Mouse (Mus musculus): ENCODE results near the gene Tspan14.

Tspan14 gene

DNA sequence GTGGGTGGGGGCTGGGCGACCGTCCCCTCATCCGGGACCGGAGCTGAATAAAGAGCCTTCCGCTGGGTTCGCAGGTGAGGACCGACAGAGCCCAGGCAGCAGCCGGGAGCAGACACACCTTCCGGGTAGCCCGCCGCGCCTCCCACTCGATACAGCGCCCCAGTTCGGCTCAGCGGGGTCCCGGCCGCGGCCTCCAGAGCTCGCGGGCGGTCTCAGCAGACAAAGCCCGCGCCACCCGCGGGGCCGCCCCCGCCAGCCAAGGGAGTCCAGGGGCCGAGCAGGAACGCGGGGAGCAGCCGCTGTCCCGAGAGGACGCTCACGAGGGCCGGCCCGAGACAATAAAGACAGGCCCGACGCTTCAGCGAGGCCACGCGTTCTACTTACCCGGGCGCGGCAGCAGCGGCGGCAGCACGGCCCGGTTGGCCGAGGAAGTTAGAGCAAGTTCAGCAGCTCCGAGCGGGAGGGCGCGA is at the start of gene Tspan14:
Tspan14 (minus strand) TSS at position 416 of the 470 bp plus-strand sequence.
- DNase-seq (ENCODE audit: low spot score in 2 of 2): no peak

DNA sequence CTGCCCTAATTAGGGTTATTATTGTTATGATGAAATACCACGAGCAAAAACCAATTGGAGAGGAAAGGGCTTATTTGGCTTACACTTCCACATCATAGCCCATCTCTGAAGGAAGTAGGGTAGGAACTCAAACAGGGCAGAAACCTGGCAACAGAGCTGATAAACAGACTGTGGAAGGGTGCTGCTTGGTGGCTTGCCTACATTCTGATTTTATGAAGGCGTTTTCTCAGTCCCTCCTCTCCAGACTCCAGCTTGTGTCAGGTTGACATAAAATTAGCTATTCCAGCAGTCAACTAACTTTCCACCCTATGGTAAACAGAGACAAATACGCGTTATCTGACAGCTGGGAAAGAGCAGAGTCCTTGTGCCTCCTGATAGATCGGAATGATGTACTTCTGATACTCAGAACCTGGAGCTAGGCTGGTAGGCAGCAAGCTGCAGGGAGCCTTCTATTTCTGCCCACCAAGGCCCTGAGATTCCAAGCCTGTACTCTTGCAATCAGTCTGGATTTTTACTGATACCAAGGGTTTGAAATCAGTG is 48.2 kb upstream of the Tspan14 start:
- DNase-seq (ENCODE audit: low spot score in 2 of 2): no peak

DNA sequence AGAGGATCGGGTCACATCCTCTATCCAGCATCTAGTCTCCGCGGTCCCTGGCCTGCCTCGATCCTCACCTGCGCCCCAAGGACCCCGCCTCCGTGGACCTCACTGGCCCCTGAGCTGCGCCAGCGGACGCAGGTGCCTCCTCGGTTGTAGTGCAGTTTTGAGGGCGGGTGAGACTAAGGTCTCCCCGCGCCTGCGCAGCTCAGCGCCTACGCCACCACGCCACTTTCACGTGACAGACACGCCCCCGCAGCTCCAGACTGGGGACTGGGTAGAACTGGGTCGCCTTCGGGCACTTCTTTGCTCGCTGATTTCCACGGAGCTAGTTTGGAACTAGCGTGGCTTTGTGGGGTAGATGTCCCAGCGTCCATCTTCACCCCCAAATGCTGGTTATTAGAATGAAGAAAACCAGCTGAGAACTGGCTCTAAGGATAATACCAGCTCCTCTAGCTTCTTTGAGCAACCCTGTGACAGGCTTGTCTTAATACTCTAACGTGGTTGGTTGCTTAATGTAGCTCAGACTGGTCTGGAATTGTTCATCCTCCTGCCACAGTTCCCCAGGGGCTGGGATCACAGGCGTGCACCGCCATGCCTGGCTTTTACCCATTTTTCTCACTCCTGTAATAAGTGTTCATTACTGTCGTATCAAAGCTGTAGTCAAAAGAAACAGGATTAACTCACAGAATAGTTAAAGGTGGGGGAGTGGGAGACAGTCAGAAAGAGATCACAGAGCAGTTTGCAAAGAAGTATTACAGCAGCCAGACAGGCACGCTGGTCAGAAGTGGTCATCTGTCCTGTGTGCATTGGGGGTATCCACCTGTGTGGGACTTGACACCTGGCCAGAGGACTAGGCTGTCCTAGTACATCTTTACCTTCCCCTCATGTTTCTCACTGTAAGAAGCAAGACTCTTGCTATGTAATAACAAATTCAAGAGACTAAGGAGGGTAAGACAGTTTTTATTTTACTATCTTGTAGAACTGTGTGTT is 47.3 kb upstream of the Tspan14 start, which contains the start of gene Fam213a:
Fam213a (minus strand) TSS at position 159 of the 984 bp plus-strand sequence.
- DNase-seq (ENCODE audit: low spot score in 2 of 2): peak; percentile 91 to 92

DNA sequence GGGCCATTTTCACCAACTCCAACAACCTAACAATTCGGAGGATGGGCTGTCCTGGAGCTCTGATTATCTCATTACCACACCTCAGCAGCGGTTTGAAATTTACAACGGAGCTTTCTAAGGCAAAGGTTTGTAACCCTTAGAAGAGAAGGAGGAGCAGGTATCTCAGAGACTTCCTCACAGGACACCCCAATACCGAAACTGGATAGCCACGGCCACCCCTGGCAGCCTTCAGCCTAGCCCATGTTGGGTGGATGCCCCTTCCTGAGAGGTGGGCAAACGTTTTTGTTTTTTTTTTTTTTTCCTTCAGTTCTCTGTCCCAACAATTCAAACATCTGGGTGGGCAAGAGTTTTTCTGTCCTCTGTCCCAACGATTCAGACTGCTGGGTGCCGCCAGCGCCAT is 46.5 kb upstream of the Tspan14 start:
- DNase-seq (ENCODE audit: low spot score in 2 of 2): no peak

DNA sequence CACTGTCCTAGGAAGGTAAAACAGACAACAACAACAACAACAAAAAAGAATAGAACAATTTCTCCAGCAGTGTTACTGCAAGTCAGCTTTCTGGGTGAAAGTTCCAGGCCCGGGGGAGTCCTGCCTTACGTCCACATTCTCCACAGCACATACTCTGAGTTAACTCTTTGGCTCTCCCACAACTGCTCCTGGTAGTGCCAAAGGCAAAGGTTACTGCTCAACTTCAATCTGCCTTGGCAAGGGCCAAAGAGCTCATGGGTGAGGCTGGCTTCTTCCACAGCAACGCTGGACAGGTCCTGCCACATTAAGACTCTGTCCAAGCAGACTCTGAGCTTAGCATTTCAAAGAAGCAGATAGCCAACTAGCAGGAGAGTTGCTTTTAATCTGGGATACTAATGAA is 45.3 kb upstream of the Tspan14 start:
- no peak for DNase-seq (ENCODE audit: low spot score in 2 of 2)

DNA sequence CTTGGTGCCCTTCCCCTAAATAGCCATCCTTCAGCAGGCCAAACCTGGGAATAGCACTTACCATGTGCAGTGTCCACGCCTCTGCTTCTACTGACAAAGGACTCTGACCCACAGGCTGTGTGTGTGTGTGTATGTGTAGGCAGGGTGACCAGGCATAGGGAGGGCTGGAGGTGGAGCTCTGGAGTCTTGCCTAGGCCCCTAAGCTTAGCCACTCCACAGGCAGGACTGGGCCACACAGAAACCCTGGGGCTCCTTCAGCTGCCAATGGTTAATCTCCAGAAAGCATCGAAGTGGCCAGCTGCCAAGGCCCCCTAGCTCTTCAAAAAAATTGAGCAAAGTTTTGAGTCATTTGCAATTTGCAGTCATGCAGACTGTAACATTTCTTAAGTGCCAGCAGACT is 41.5 kb upstream of the Tspan14 start:
- DNase-seq (ENCODE audit: low spot score in 2 of 2): no peak

DNA sequence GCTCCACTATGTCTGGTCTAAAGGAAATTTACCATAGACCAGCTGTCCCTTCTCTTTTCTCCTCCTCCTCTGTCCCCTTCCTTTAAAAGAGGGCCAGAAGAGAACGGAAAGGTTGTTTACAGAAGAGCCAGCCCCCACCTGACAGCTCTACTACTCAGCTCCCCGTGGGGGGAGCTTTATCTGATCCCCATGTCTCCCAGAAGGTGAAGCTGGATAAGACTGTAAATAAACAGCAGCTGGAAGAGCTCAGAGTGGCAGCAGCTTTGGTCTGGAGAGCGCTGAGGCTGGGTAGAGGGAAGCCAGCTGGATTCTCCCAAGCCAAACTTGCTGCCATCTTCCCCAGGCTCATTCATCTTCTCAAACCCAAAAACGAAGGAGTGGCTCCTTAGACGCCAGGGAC is 41.0 kb upstream of the Tspan14 start:
- DNase-seq (ENCODE audit: low spot score in 2 of 2): no peak

DNA sequence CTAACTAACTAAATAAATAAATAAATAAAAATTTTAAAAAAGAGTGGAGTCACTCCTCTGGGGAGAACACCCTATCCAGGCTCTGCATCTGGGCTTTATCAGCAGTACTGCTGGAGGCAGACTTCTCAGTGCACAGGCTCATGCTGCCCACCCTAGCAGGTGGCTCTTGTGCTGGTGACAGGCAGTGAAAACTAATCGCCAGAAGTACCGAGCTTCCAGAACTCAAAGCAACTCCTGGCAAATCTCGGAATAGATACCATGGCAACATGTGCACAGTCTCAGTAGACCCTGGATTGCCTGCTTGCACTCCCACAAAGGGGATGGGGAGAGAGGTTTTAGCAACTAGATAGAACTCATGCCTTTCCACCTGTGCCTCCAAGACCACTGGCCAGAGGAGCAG is 40.3 kb upstream of the Tspan14 start:
- peak in 1 of 2 experiments; percentile 22 for DNase-seq (ENCODE audit: low spot score in 2 of 2)

DNA sequence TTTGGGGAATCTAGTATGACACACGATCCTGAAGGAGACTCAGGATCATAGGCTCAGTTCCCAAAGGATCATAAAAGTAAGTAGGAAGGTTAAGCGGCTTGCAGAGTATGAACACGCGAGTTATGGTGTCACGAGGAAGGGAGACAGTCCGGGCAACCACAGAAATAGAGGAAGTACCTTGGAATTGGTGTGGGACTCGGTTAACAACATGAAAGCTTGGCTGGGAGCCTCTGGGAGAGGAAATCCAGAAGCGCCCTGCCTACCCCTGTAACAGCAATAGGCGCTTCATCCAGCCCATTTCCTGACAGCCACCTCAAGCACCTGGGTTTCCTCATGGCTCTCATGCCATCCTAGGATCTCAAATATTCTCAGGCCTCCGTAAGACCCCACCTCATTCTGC is 39.7 kb upstream of the Tspan14 start:
- no peak for DNase-seq (ENCODE audit: low spot score in 2 of 2)

DNA sequence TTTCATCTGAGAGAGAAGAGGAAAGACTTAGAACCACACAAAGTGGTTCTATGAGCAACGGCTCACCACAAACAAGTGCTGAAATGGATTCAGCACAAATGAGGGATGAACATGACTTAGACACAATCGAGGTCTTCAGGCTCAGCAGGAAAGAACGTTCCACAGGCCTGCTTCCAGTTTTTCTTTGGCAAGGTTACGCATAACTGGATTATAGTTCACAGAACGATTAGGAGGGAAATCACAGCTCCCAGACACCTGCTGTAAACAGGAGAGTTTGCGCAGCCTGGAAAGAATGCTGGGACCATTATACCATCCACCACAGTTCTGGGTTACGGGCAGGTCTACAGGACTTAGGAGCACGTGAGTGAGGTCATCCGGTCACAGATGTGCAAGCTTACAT is 39.1 kb upstream of the Tspan14 start:
- DNase-seq (ENCODE audit: low spot score in 2 of 2): no peak

DNA sequence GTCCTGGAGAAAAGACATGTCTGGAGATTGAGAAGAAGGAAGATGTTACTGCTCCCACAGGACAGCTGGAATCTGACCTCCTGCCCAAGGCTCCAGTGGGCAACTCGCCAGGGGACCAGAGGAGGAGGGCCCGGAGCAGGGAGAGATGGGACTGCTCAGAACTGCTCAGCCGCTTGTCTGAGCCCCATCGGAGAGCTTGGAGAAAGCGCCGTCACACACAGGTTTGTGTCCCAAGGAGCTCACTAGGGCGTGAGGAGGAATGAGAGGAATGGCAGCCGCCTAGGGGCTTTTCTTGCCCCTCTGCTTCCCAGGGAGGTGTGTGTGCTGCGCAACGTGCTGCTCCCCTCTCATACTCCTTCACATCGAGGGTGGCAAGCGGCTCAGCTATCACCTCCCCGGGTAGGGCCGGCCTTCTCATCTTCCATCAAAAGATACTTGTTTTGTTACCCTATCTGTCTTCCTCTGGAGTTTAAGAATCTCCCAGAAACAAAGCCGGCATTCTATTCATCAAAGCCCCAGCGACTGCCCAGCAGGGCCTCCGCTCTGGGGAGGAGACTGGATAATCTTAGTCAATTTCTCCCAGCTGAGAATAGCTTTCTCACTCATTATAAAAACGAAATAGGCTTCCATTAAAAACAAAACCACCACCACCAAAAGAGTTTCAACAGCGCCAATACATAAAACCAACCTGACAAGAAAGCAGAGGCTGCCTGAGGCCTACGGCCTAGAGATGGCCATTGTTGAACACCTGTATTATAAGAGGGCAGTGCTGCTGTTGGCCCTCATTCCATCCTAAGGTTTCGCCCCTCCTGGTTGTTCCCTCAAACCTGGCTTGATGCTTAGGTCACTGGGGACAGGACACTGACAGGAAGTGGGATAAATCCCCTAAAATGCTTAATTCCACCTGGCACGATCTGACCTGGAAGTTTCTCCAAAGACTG is 37.9 kb upstream of the Tspan14 start:
- DNase-seq (ENCODE audit: low spot score in 2 of 2): no peak

DNA sequence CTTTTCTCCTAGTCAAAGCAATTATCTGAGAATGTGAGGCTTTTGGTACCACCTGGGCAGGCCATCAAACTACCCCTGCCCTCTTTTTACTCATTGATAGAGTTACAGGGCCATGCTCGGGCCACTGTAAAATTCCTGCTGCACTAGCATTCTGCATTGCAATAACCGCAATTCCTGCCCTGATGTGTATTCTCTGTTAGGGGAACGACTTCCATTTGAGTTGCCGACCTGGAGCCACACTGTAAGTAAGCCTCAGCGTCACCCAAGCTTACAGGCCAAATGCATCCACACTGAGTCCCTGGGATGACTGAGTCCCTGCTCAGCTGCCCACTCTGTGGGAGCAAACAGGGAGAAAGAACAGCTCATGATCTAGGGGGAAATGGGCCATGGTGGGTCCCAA is 35.0 kb upstream of the Tspan14 start:
- DNase-seq (ENCODE audit: low spot score in 2 of 2): no peak

DNA sequence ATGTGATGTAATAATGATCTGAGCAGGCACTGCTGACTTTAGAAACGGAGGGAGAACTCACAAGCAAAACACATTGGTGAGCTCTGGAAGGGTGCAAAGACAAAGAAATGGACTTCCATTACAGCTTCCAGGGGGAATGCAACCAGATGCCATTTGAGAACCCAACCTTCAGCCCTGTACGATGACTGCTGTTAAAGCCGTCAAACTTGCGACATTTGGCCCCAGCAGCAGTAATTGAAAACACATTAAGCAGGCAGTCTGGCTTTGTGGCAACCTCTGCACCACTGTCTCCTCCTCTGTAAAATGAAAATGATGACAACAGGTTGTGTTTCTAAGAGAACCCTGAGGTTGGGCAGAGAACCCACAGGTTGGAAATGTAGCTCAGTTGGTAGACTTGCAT is 34.2 kb upstream of the Tspan14 start:
- DNase-seq (ENCODE audit: low spot score in 2 of 2): no peak

DNA sequence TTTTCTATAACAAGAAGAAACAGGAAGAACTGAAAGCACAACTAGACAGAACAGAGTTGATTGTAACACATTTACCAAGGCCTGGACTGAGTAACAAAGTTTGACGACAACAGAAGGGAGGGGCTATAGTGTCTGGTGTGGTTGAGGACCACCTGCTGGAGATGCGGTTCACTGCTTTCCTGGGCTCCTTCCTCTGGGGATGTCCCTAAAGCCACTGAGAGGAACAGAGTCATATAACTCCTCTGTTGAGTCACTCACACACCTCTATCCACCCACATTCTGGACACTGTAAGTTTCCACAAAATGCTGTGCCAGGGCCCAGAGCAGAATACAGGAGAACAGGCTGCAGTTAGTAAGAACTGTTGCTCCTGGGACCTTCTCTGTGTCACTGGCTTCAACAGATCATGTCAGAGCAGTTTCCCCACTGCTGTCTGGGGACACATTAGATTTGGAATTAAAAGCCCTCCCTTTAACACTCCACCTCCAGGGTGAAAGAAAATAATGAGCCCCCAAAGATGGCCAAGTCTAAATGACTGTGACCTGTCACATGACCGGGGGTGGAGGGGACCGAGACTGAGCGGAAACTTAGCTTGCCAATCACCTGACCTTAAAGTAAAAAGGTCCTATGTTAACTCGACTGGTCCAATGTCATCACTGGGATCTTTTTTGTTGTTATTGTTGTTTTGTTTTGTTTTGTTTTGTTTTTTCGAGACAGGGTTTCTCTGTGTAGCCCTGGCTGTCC is 33.5 kb upstream of the Tspan14 start:
- no peak for DNase-seq (ENCODE audit: low spot score in 2 of 2)

DNA sequence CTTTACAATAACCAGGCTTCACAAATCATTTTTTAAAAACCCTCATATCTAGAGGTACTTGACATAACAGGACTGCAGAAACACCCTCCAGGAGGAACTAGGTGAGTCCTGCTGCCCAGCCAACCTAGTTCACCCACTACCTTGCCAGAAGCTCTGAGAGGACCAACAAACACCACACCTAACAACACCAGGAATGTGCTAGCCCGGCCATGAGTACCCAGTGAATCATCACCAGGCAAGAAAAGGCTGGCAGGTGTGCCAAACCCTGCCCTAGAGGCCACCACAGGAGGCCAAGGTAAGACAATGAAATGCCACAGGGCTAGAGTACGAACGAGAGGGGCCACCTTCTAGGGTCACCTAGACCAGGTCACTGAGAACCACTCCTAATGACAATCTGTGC is 29.6 kb upstream of the Tspan14 start:
- DNase-seq (ENCODE audit: low spot score in 2 of 2): no peak

DNA sequence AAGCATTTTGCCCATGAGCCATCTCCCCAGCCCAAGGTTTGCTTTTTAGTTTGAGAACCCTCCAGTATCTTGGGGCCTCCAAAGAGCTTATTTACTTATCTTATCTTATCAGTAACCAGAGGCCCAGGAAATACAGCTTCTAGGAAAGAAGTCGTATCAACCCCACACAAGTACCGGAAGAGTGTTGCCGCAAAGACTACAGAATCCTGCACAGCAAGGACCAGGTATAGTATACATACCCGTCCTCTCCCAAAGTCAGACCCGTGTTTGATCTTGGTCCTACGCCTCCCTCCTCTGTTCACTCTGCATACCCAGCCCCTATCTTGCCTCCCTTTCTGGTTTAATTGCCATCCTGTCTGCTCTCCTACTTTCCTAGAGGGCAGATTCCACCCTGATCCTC is 25.9 kb upstream of the Tspan14 start:
- DNase-seq (ENCODE audit: low spot score in 2 of 2): no peak

DNA sequence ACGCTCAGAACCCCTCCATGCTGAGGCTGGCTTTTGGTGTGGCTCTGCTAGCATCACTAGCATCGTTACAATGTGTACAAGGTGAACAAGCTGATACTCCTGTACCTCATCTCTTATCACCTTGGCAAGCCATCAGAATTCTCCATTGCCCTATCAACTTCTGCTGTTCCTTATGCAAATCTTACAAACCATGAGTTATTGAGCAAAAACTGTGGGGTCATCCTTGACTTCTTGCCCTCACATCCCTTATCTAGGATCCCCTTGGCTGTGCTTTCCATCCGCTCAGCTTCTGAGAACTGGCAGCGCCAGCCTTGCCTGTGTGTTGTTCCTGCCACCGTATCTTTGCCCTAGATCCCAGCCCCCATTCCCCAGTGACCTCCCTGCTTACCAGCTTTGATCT is 22.2 kb upstream of the Tspan14 start:
- no peak for DNase-seq (ENCODE audit: low spot score in 2 of 2)

DNA sequence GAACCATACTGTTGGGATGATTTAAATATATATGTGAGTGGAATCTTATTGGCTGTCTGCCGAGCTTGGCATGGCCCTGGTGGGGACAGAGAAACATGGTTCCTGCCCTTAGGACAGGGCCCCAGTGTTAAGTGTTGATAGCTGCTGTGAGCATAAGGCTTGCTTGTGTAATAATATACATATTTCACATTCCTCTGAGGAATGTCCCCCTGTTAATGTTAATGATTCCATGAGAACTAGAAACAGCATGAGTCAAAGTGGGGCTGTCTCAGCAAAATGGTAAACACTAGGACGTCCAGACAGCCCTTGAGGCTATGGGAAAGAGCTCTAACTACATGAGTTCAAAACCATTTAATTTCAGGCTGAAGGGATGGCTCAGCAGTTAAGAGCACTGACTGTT is 20.6 kb upstream of the Tspan14 start:
- DNase-seq (ENCODE audit: low spot score in 2 of 2): no peak

DNA sequence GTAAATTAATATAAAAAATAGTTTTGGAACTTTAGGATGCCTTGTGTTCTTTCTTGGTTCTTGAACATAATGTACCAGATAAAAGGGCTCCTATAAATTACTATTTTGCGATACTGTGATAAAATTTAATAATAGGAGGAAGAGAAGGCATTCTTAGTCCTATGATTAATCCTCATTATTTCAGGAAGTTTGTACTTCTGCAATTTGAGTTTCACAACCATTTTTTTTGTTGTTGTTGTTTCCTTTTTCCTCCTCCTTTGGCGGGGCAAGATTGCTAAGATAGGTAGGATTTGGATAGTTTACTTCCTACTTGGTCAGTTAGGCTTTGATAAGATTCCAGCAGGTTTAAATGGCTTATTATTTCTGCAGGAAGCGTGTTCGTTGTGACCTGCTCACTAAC is 19.0 kb upstream of the Tspan14 start:
- DNase-seq (ENCODE audit: low spot score in 2 of 2): no peak

DNA sequence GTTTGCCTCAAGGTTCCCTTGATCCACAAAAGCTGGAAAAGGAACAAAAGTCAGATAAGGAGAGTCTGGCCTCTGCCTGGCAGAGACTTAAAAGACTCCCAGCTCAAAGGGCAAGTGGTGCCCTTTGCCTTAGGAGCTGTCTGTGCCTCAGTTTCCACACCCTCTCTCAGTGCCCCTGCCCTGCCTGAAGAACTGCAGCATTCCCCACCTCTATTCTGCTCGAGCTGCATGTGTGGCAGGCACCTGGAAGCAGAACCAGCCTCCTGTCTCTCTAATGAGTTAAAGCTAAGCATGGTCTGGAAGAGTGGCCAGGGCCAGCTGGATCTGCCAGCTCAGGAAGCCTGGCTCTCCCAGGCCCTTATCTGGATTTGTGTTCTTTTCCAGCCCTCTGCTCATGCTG is 13.1 kb upstream of the Tspan14 start:
- DNase-seq (ENCODE audit: low spot score in 2 of 2): no peak

DNA sequence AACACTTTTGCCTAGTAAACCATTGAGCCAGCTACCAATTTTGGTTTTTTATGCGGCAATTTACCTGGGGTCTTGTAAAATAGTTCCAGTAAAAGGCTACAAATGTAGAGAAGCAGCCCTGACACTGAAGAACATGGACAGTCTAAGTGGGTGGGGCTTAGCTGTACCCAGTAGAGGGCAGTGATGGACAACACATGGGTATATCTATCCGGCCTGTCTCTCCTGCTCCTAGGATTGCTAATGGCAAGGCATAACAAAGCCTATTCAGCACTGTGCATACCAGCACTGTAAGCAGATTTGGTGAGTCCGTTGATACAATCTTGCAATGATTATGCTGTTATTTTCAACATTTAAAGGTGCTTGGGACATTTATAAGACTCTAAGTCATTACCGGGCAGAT is 12.4 kb upstream of the Tspan14 start:
- DNase-seq (ENCODE audit: low spot score in 2 of 2): no peak

Measured in right cerebral cortex, postnatal 36 days (tissue).